Mouse (Mus musculus) embryo, embryonic 10.5 days (tissue): ENCODE results near the gene Wnt5b.

Source experiments
- DNase-seq: peaks from one replicate; pipeline ENCODE4 v3.0.0-alpha.2; 2015; ENCODE audit warnings: low spot score

Gene Wnt5b

GRCm38 (mm10) chr6:119485486-119485885, 58.7 kb downstream of the Wnt5b start:
- no peak for DNase-seq

GRCm38 (mm10) chr6:119482958-119483600, 61.1 kb downstream of the Wnt5b start:
- DNase-seq = peak; percentile 85

- DNase-seq = peak; percentile 67
Observed at GRCm38 (mm10) chr6:119481741-119482390, 62.3 kb downstream of the Wnt5b start.

GRCm38 (mm10) chr6:119480706-119481331, 63.3 kb downstream of the Wnt5b start:
- DNase-seq = peak; percentile 51

GRCm38 (mm10) chr6:119479876-119480705, 64.1 kb downstream of the Wnt5b start:
- peak; percentile 62 for DNase-seq

GRCm38 (mm10) chr6:119479343-119479875, 64.7 kb downstream of the Wnt5b start, which contains the start of gene Fbxl14:
Gene Fbxl14, plus strand, starts transcription at chr6:119479668.
- DNase-seq = no peak

- DNase-seq = peak; percentile 94
Observed at GRCm38 (mm10) chr6:119478560-119479342, 65.4 kb downstream of the Wnt5b start.

GRCm38 (mm10) chr6:119477686-119478310, 66.3 kb downstream of the Wnt5b start:
- no peak for DNase-seq

GRCm38 (mm10) chr6:119475988-119476387, 68.2 kb downstream of the Wnt5b start:
- no peak for DNase-seq

- DNase-seq = no peak
Observed at GRCm38 (mm10) chr6:119473992-119474391, 70.2 kb downstream of the Wnt5b start.

- no peak for DNase-seq
Observed at GRCm38 (mm10) chr6:119473446-119473845, 70.7 kb downstream of the Wnt5b start.

- no peak for DNase-seq
Observed at GRCm38 (mm10) chr6:119472705-119473104, 71.4 kb downstream of the Wnt5b start.

- DNase-seq = peak; percentile 65
Observed at GRCm38 (mm10) chr6:119472135-119472534, 72.0 kb downstream of the Wnt5b start.

- no peak for DNase-seq
Observed at GRCm38 (mm10) chr6:119470777-119471176, 73.4 kb downstream of the Wnt5b start.

GRCm38 (mm10) chr6:119467785-119468059, 76.4 kb downstream of the Wnt5b start:
- DNase-seq = no peak

- DNase-seq = no peak
Observed at GRCm38 (mm10) chr6:119466921-119467784, 77.0 kb downstream of the Wnt5b start.

- DNase-seq = no peak
Observed at GRCm38 (mm10) chr6:119466161-119466560, 78.0 kb downstream of the Wnt5b start.

- no peak for DNase-seq
Observed at GRCm38 (mm10) chr6:119460391-119460790, 83.8 kb downstream of the Wnt5b start.

GRCm38 (mm10) chr6:119459041-119459440, 85.1 kb downstream of the Wnt5b start:
- no peak for DNase-seq

- no peak for DNase-seq
Observed at GRCm38 (mm10) chr6:119458166-119458565, 86.0 kb downstream of the Wnt5b start.
